Mouse (Mus musculus) testis, adult 2 months (tissue): ENCODE measurements around the gene Tuba4a. TPM values are rescaled to one million over a fixed set of nuclear protein-coding genes. Genes with fewer than 3 reads are reported as not detected.

Source experiments
- H3K27ac ChIP-seq: fragments of 200-500 bp; 2 replicates; pipeline ENCODE4 v1.5.1; 2012; ENCODE audit warnings: low read depth, low read length; ENCODE audit not compliant: control insufficient read depth, insufficient read depth
- H3K27me3 ChIP-seq: fragments of 200-500 bp; 2 replicates; pipeline ENCODE4 v1.6.1; 2012; ENCODE audit warnings: mild to moderate bottlenecking, low read length, moderate library complexity; ENCODE audit not compliant: control insufficient read depth, insufficient read depth
- H3K36me3 ChIP-seq: fragments of 200-500 bp; 2 replicates; pipeline ENCODE4 v1.6.1; 2012; ENCODE audit warnings: mild to moderate bottlenecking, low read length; ENCODE audit not compliant: control insufficient read depth, insufficient read depth
- H3K4me1 ChIP-seq: fragments of 200-500 bp; 2 replicates; pipeline ENCODE4 v1.6.1; 2012; ENCODE audit warnings: low read length; ENCODE audit not compliant: control insufficient read depth, insufficient read depth
- H3K4me3 ChIP-seq: fragments of 200-500 bp; 2 replicates; pipeline ENCODE4 v1.5.1; 2012; ENCODE audit warnings: low read depth, mild to moderate bottlenecking, low read length, moderate library complexity, mixed read lengths; ENCODE audit not compliant: control insufficient read depth
- CTCF ChIP-seq: fragments of 200-500 bp; IDR thresholded peaks from 2 replicates; pipeline ENCODE4 v1.5.1; 2012; ENCODE audit warnings: low read depth, mild to moderate bottlenecking, inconsistent platforms, low read length, moderate library complexity; ENCODE audit not compliant: control insufficient read depth, insufficient read depth, insufficient replicate concordance
- POLR2A ChIP-seq: fragments of 200-500 bp; IDR thresholded peaks from 2 replicates; pipeline ENCODE4 v1.6.1; 2012; ENCODE audit warnings: low read depth, mild to moderate bottlenecking, inconsistent platforms, low read length, moderate library complexity; ENCODE audit not compliant: control insufficient read depth
- polyA plus RNA-seq: library from polyadenylated mRNA; depleted of rRNA; stranded (reverse); fragments of >200 nt; gene quantifications from 2 replicates; pipeline ENCODE4 v1.2.3, GENCODE M21; 2012; rRNA removed

Tuba4a gene
- polyA plus RNA-seq, 1 experiment: 204 TPM

- Histone ChIP-seq H3K4me1 (peaks cover 9% of the 10 kb centered on the region), H3K4me3 (peak within 1 kb of the TSS; percentile 88), H3K36me3 (no peaks in the 10 kb centered on the region; the same call in 1 of the 2 replicates), H3K27ac (peak within 1 kb of the TSS; percentile 73), H3K27me3 (no peaks in the 10 kb centered on the region)
- TF ChIP-seq POLR2A (peak; percentile 78), CTCF (no peak)
Measured at GRCm38 (mm10) chr1:75168472-75169464, 50.9 kb downstream of the Tuba4a start, which contains the start of gene Zfand2b. Gene Zfand2b, plus strand, starts transcription at chr1:75168646.

DNA sequence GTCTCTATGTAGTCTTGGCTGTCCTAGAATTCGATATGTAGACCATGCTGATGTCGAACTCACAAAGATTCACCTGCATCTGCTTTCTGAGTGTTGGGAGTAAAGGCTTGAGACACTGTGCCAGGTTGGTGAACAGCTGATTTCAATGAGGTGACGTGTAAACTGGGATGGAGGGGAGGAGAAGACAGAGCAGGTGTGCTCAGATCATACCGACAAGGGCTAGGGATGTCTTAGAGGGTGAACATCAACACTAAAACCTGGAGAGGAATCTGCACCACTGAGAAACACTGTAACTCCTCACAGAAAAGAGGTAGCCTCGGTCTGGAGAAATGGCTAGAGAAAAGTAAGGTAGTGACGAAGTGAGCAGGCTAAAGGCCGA, 51.6 kb downstream of the Tuba4a start:
- TF ChIP-seq CTCF (no peak), POLR2A (no peak)
- Histone ChIP-seq H3K27me3 (no peaks in the 10 kb centered on the region), H3K4me3 (peak overlapping the region; percentile 88), H3K4me1 (peaks cover 9% of the 10 kb centered on the region), H3K36me3 (no peaks in the 10 kb centered on the region; the same call in 1 of the 2 replicates), H3K27ac (peak overlapping the region; percentile 73)

Other genes starting within 250 kb of the Tuba4a start
- 7.7 and 7.9 TPM in 2 replicates for gene Nhej1, start 94.7 kb downstream of the Tuba4a start, polyA plus RNA-seq
- not detected in 2 replicates for gene Slc23a3, start 86.0 kb downstream of the Tuba4a start, polyA plus RNA-seq
- gene Cnppd1, start 77.2 kb downstream of the Tuba4a start, polyA plus RNA-seq: 43.5 and 44.3 TPM in 2 replicates
- 211 and 215 TPM in 2 replicates for gene Retreg2, start 77.1 kb downstream of the Tuba4a start, polyA plus RNA-seq
- gene Zfand2b, start 51.2 kb downstream of the Tuba4a start, polyA plus RNA-seq: 7.1 and 7.4 TPM in 2 replicates
- 34.2 and 36.6 TPM in 2 replicates for gene Abcb6, start 39.5 kb downstream of the Tuba4a start, polyA plus RNA-seq
- 5.4 and 6.2 TPM in 2 replicates for gene Ankzf1, start 27.7 kb downstream of the Tuba4a start, polyA plus RNA-seq
- gene Atg9a, start 27.7 kb downstream of the Tuba4a start, polyA plus RNA-seq: 529 TPM in 2 replicates
- gene Glb1l, start 9.1 kb downstream of the Tuba4a start, polyA plus RNA-seq: 117 and 129 TPM in 2 replicates
- gene Stk16, start 9.0 kb downstream of the Tuba4a start, polyA plus RNA-seq: 205 and 207 TPM in 2 replicates
- 10.2 and 12.7 TPM in 2 replicates for gene A630095N17Rik, start 12.2 kb upstream of the Tuba4a start, polyA plus RNA-seq
- gene Dnajb2, start 16.5 kb upstream of the Tuba4a start, polyA plus RNA-seq: 298 and 299 TPM in 2 replicates
- gene Ptprn, start 44.6 kb upstream of the Tuba4a start, polyA plus RNA-seq: 0.41 and 0.49 TPM in 2 replicates
- gene Resp18, start 58.5 kb upstream of the Tuba4a start, polyA plus RNA-seq: 0.20 TPM in 1 of 2 replicates, not detected in the other
- gene Dnpep, start 98.1 kb upstream of the Tuba4a start, polyA plus RNA-seq: 158 and 175 TPM in 2 replicates
- 3.6 and 9.8 TPM in 2 replicates for gene Des, start 140.5 kb upstream of the Tuba4a start, polyA plus RNA-seq
- gene Speg, start 155.4 kb upstream of the Tuba4a start, polyA plus RNA-seq: 1.4 and 5.8 TPM in 2 replicates
- gene Gmppa, start 216.1 kb upstream of the Tuba4a start, polyA plus RNA-seq: 96.2 and 98.2 TPM in 2 replicates
- gene Asic4, start 230.6 kb upstream of the Tuba4a start, polyA plus RNA-seq: 0.82 and 1.0 TPM in 2 replicates